Mouse (Mus musculus) lung, embryonic 14.5 days (tissue): ENCODE measurements at regions not wholly inside any gene's neighbourhood (a gene's known extent, or its start where the extent isn't known, plus 50 kb on each side); places are given as distances from the start of the nearest gene placed in this dataset.

ENCODE experiments used
- ATAC-seq: fragments of 200-750 bp; cut with Nextera tagmentation; 2 replicates; pipeline ENCODE4 v1.8.0; 2017; ENCODE audit warnings: mild to moderate bottlenecking, moderate TSS enrichment, moderate library complexity; ENCODE audit not compliant: insufficient read depth
- DNase-seq: peaks from one replicate; pipeline ENCODE4 v3.0.0-alpha.2; 2015
- H3K27ac ChIP-seq: fragments of 300-500 bp; sonication (generic); 2 replicates; pipeline ENCODE4 v1.5.1; 2014; ENCODE audit warnings: low read depth, mild to moderate bottlenecking, moderate library complexity
- H3K27me3 ChIP-seq: fragments of 300-500 bp; sonication (generic); 2 replicates; pipeline ENCODE4 v1.6.1; 2014; ENCODE audit warnings: low read length, control low read depth; ENCODE audit not compliant: insufficient read depth
- H3K36me3 ChIP-seq: fragments of 300-500 bp; sonication (generic); 2 replicates; pipeline ENCODE4 v1.6.1; 2014; ENCODE audit warnings: control low read depth; ENCODE audit not compliant: insufficient read depth
- H3K4me1 ChIP-seq: fragments of 300-500 bp; sonication (generic); 2 replicates; pipeline ENCODE4 v1.6.1; 2014; ENCODE audit warnings: antibody characterized with exemption, control low read depth; ENCODE audit not compliant: insufficient read depth
- H3K4me2 ChIP-seq: fragments of 300-500 bp; sonication (generic); 2 replicates; pipeline ENCODE4 v1.6.1; 2014; ENCODE audit warnings: mild to moderate bottlenecking
- H3K4me3 ChIP-seq: fragments of 300-500 bp; sonication (generic); 2 replicates; pipeline ENCODE4 v1.5.1; 2014; ENCODE audit warnings: low read depth, low read length
- H3K9ac ChIP-seq: fragments of 300-500 bp; sonication (generic); 2 replicates; pipeline ENCODE4 v1.6.1; 2014
- H3K9me3 ChIP-seq: fragments of 300-500 bp; sonication (generic); 2 replicates; pipeline ENCODE4 v1.6.1; 2016; ENCODE audit warnings: low read depth, low read length, control low read depth
- CTCF ChIP-seq: IDR thresholded peaks from 2 replicates; pipeline ENCODE4 v1.5.1; 2016; ENCODE audit warnings: antibody characterized with exemption, low read depth
- WGBS: fragments of 180-500 bp; shearing (Covaris S2); extraction: QIAGEN DNeasy Blood & Tissue Kit; methylation state at CpG from one replicate; pipeline ENCODE4 v1.1.7; 2014; 5-methylcytosine and 5-hydroxymethylcytosine counted together

DNA sequence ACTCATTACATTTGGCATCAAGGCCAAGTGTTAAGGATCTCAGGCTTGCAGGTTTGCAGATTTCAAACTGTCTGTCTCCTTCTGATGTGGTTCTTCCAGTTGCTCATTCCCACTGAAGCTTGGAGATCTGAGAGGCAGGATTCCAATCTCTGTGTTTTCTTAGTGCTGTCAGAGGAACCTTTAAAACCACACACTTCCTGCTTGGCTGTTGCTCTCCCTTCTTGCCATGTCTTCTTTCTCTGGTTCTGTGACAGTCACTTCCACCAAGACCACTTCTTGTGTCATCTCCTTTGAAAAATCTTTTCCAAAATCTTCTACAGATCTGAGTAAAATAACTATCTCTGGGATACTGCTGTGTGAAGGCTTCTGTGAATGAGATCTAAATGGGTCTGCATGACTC lies 117.3 kb downstream of the Gm5426 start:
- Histone ChIP-seq H3K27ac (no peak overlapping the region), H3K9me3 (no peaks in the 10 kb centered on the region), H3K9ac (no peak overlapping the region), H3K27me3 (no peaks in the 10 kb centered on the region), H3K4me2 (no peak overlapping the region), H3K36me3 (no peaks in the 10 kb centered on the region), H3K4me3 (no peak overlapping the region), H3K4me1 (no peaks in the 10 kb centered on the region)
- ATAC-seq (no peak), DNase-seq (no peak)
- TF ChIP-seq CTCF = no peak

- Histone ChIP-seq H3K27me3 (no peaks in the 10 kb centered on the region), H3K27ac (no peak overlapping the region), H3K4me3 (no peak overlapping the region), H3K9ac (no peak overlapping the region), H3K36me3 (no peaks in the 10 kb centered on the region), H3K4me1 (no peaks in the 10 kb centered on the region), H3K4me2 (no peak overlapping the region), H3K9me3 (no peaks in the 10 kb centered on the region)
- ATAC-seq (no peak), DNase-seq (no peak)
- WGBS = 82% methylated on average over 2 of the region's 2 CpGs
- TF ChIP-seq CTCF = no peak
These were observed 118.0 kb downstream of the Gm5426 start for GRCm38 (mm10) chr10:96254250-96254862.

- Histone ChIP-seq H3K4me2 (no peak overlapping the region), H3K4me3 (no peak overlapping the region), H3K4me1 (no peaks in the 10 kb centered on the region), H3K9me3 (no peaks in the 10 kb centered on the region), H3K9ac (no peak overlapping the region), H3K36me3 (no peaks in the 10 kb centered on the region), H3K27ac (no peak overlapping the region), H3K27me3 (no peaks in the 10 kb centered on the region)
- TF ChIP-seq CTCF = no peak
- 61% methylated on average over 7 of the region's 7 CpGs for WGBS
- ATAC-seq (no peak), DNase-seq (peak; percentile 26)
These were observed 121.5 kb downstream of the Gm5426 start for GRCm38 (mm10) chr10:96257935-96258334.

- no peaks in the 10 kb centered on the region for H3K36me3 ChIP-seq
- ATAC-seq = no peak
- no peak overlapping the region for H3K9ac ChIP-seq
- 50% methylated on average over 10 of the region's 10 CpGs for WGBS
- no peak for TF ChIP-seq CTCF
- H3K4me3 ChIP-seq = no peak overlapping the region
- no peaks in the 10 kb centered on the region for H3K9me3 ChIP-seq
- H3K27me3 ChIP-seq = no peaks in the 10 kb centered on the region
- H3K4me1 ChIP-seq = peaks cover 7% of the 10 kb centered on the region
- no peak overlapping the region for H3K4me2 ChIP-seq
- H3K27ac ChIP-seq = no peak overlapping the region
- no peak for DNase-seq
These were observed 122.8 kb downstream of the Gm5426 start for GRCm38 (mm10) chr10:96259242-96259641.

GRCm38 (mm10) chr10:96259648-96260047 lies 123.2 kb downstream of the Gm5426 start:
- Histone ChIP-seq H3K9me3 (no peaks in the 10 kb centered on the region), H3K9ac (no peak overlapping the region), H3K36me3 (no peaks in the 10 kb centered on the region), H3K4me2 (no peak overlapping the region), H3K4me3 (no peak overlapping the region), H3K27me3 (no peaks in the 10 kb centered on the region), H3K27ac (no peak overlapping the region), H3K4me1 (peaks cover 11% of the 10 kb centered on the region)
- DNase-seq (no peak), ATAC-seq (no peak)
- 88% methylated on average over 8 of the region's 8 CpGs for WGBS
- no peak for TF ChIP-seq CTCF

DNA sequence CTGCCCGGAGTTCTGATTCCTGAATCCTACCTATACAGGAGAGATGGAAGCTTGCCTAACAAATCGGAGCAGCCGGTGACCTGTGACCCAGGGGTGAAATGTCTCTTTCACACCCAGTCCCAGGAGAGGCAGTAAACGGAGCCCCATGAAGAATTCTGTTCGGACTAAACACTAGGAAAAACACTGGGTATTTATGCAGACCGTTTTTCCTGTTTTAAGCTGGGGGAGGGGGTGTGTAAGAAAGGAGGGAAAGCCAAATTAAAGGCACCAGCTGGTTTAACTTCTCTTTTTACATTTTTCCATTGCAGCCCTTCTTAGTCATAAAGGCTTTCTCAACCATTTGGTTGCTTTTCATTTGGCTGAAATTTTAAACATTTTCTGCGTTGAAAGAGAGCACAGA lies 127.1 kb downstream of the Gm5426 start:
- Histone ChIP-seq H3K36me3 (no peaks in the 10 kb centered on the region), H3K4me2 (peak overlapping the region; percentile 25; the same call in 1 of the 2 replicates), H3K9ac (no peak overlapping the region), H3K4me3 (no peak overlapping the region), H3K9me3 (no peaks in the 10 kb centered on the region), H3K4me1 (peaks cover 23% of the 10 kb centered on the region), H3K27ac (peak overlapping the region; percentile 71), H3K27me3 (no peaks in the 10 kb centered on the region)
- ATAC-seq (no peak), DNase-seq (peak; percentile 55)
- TF ChIP-seq CTCF = no peak
- 7% methylated on average over 7 of the region's 7 CpGs for WGBS

DNA sequence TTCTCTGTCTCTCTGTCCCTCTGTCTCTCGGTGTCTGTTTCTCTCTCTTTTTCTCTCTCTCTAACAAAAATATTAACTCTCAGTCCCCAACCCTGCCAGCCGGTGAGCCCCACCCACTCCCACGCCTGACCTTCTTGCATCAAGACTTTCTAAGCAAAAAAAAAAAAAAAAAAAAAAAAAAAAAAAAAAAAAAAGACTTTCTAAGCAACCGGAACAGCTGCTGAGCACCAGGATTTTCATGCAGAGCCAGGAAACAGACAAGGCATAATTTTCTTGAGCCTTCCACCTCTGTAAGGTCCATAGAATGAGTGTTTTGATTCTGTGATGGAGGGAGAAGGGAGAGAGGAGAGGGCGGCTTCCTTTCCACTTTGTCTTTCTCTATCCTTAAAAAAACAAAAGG lies 128.0 kb downstream of the Gm5426 start:
- WGBS = 9% methylated on average over 5 of the region's 5 CpGs
- peak; percentile 60 for ATAC-seq
- peak; percentile 56 for DNase-seq

More for the DNA sequence above, 128.0 kb downstream of the Gm5426 start:
- Histone ChIP-seq H3K9ac (no peak overlapping the region), H3K9me3 (no peaks in the 10 kb centered on the region), H3K36me3 (no peaks in the 10 kb centered on the region), H3K4me3 (no peak overlapping the region), H3K27ac (peak overlapping the region; percentile 85), H3K4me1 (peaks cover 23% of the 10 kb centered on the region), H3K27me3 (no peaks in the 10 kb centered on the region), H3K4me2 (peak overlapping the region; percentile 23; the same call in 1 of the 2 replicates)
- no peak for TF ChIP-seq CTCF
